Mouse (Mus musculus) spleen, adult 2 months (tissue): Measurements from ENCODE around the gene Prim2.

Experiments used
- CTCF ChIP-seq: fragments of 200-500 bp; IDR thresholded peaks from 2 replicates; pipeline ENCODE4 v1.5.1; 2011; ENCODE audit warnings: mild to moderate bottlenecking, inconsistent platforms; ENCODE audit not compliant: insufficient read depth, insufficient read length, insufficient replicate concordance; ENCODE audit errors: extremely low read depth
- POLR2A ChIP-seq: fragments of 200-500 bp; IDR thresholded peaks from 2 replicates; pipeline ENCODE4 v1.6.1; 2011; ENCODE audit warnings: low read depth, low read length, inconsistent platforms

DNA sequence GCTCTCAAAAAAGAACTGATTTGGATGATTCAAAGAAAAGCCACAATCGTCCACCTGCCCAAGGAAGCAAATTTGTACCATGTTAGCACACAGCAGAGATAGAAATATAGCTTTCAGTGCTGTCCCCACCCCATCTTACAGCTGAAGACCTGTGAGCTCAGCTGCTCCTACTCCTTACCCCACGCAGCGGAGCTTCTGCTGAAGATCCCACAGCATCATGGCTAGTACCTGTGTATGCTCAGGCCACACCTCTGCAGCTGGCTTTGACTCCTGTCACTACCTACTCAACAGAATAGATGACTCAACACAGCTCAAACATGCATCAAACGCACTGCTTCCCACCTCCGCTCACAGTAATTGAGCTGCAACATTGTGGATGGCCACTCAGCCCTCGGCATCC, 215.3 kb downstream of the Prim2 start:
- no peak for TF ChIP-seq POLR2A
- no peak for TF ChIP-seq CTCF
